Mouse (Mus musculus) embryonic facial prominence, embryonic 14.5 days (tissue): ENCODE measurements around the gene Lnx1. TPM values are rescaled to one million over a fixed set of nuclear protein-coding genes. Genes with fewer than 3 reads are reported as not detected.

ENCODE experiments used
- ATAC-seq: fragments of 200-750 bp; cut with Nextera tagmentation; 2 replicates; pipeline ENCODE4 v1.8.0; 2017; ENCODE audit warnings: low read depth, moderate number of reproducible peaks, moderate TSS enrichment
- DNase-seq: peaks from one replicate; pipeline ENCODE4 v3.0.0-alpha.2; 2015; ENCODE audit warnings: low spot score
- H3K27ac ChIP-seq: fragments of 300-500 bp; sonication (generic); replicated peaks from 2 replicates; pipeline ENCODE4 v1.5.1; 2014; ENCODE audit warnings: low read depth, mild to moderate bottlenecking, low read length, moderate library complexity
- H3K27me3 ChIP-seq: fragments of 300-500 bp; sonication (generic); replicated peaks from 2 replicates; pipeline ENCODE4 v1.6.1; 2014; ENCODE audit warnings: low read length; ENCODE audit not compliant: control insufficient read depth, insufficient read depth
- H3K36me3 ChIP-seq: fragments of 300-500 bp; sonication (generic); 2 replicates; pipeline ENCODE4 v1.6.1; 2014; ENCODE audit warnings: low read length, mixed read lengths; ENCODE audit not compliant: control insufficient read depth, insufficient read depth
- H3K4me1 ChIP-seq: fragments of 300-500 bp; sonication (generic); 2 replicates; pipeline ENCODE4 v1.6.1; 2014; ENCODE audit warnings: antibody characterized with exemption, low read length; ENCODE audit not compliant: control insufficient read depth, insufficient read depth
- H3K4me2 ChIP-seq: fragments of 300-500 bp; sonication (generic); 2 replicates; pipeline ENCODE4 v1.6.1; 2014; ENCODE audit warnings: low read depth, mild to moderate bottlenecking, low read length, moderate library complexity, mixed read lengths
- H3K4me3 ChIP-seq: fragments of 300-500 bp; sonication (generic); 2 replicates; pipeline ENCODE4 v1.5.1; 2014; ENCODE audit warnings: low read depth, mild to moderate bottlenecking, low read length
- H3K9ac ChIP-seq: fragments of 300-500 bp; sonication (generic); 2 replicates; pipeline ENCODE4 v1.6.1; 2014; ENCODE audit warnings: low read depth, mild to moderate bottlenecking, low read length, moderate library complexity, mixed read lengths
- H3K9me3 ChIP-seq: fragments of 300-500 bp; sonication (generic); 2 replicates; pipeline ENCODE4 v1.6.1; 2016; ENCODE audit warnings: low read length; ENCODE audit not compliant: control insufficient read depth
- WGBS: fragments of 180-500 bp; shearing (Covaris S2); extraction: QIAGEN DNeasy Blood & Tissue Kit; methylation state at CpG from one replicate; pipeline ENCODE4 v1.1.7; 2014; 5-methylcytosine and 5-hydroxymethylcytosine counted together
- polyA plus RNA-seq: library from polyadenylated mRNA; unstranded; fragments of >200 nt; fragmentation: Nextera tagmentation; extraction: Ambion mirVana; gene quantifications from 2 replicates; pipeline ENCODE4 v1.2.1, GENCODE M21; 2014

Gene Lnx1
- polyA plus RNA-seq, 1 experiment from 2014 or later = 2.4 TPM

- Histone ChIP-seq H3K4me2 (no peak overlapping the region), H3K4me3 (no peak overlapping the region), H3K36me3 (no peaks in the 10 kb centered on the region), H3K9me3 (no peaks in the 10 kb centered on the region), H3K27me3 (no peaks in the 10 kb centered on the region), H3K9ac (no peak overlapping the region), H3K27ac (no peak overlapping the region), H3K4me1 (peaks cover 5% of the 10 kb centered on the region; the same call in 1 of the 2 replicates)
- WGBS = 92% methylated on average over 6 of the region's 6 CpGs
- ATAC-seq (no peak), DNase-seq (no peak)
These were observed 10.2 kb downstream of the Lnx1 start for GRCm38 (mm10) chr5:74692411-74693090.

DNA sequence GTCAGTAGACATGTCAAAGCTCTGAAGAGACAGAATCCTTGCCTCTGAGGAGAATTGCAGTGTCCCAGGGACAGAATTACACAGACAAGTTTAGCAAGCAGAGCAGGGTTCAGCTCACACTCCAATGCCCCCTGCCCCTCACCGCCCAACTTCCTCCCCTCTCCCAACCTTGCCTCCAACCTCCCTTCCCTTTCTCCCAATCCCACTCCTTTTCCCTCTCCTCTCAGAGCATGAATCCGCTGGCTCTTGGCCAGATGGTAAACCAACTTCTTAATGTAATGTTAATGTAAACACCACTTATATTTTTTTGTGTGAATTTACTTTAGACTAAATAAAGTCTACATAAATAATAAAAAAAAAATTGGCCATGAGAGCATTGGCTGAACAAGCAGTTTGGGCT, 13.9 kb downstream of the Lnx1 start:
- ATAC-seq (no peak), DNase-seq (peak; percentile 35)
- Histone ChIP-seq H3K9ac (no peak overlapping the region), H3K36me3 (no peaks in the 10 kb centered on the region), H3K4me3 (no peak overlapping the region), H3K4me2 (no peak overlapping the region), H3K27ac (no peak overlapping the region), H3K27me3 (no peaks in the 10 kb centered on the region), H3K4me1 (no peaks in the 10 kb centered on the region; the same call in 1 of the 2 replicates), H3K9me3 (no peaks in the 10 kb centered on the region)
- WGBS = 63% methylated on average over 2 of the region's 2 CpGs

DNA sequence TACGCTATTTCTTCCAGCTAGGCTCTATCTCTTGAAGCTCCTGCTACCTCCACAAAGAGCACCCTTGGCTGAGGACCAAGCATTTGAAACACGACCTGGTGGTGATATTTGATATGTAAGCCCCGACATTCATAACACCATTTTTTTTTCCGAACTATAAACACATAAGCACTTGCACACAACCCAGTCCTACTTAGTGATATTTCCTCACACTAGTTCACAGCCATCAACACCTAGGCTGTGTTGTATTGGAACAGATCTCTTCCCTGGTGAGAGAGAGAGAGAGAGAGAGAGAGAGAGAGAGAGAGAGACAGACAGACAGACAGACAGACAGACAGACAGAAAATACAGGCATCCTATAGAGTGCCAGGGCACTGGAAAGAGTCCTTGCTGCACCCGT, 17.8 kb downstream of the Lnx1 start:
- DNase-seq = no peak
- Histone ChIP-seq H3K4me1 (no peaks in the 10 kb centered on the region; the same call in 1 of the 2 replicates), H3K4me3 (no peak overlapping the region), H3K36me3 (no peaks in the 10 kb centered on the region), H3K27me3 (no peaks in the 10 kb centered on the region), H3K27ac (no peak overlapping the region), H3K9me3 (no peaks in the 10 kb centered on the region), H3K4me2 (no peak overlapping the region), H3K9ac (no peak overlapping the region)
- WGBS = 58% methylated on average over 5 of the region's 5 CpGs
- no peak for ATAC-seq

DNA sequence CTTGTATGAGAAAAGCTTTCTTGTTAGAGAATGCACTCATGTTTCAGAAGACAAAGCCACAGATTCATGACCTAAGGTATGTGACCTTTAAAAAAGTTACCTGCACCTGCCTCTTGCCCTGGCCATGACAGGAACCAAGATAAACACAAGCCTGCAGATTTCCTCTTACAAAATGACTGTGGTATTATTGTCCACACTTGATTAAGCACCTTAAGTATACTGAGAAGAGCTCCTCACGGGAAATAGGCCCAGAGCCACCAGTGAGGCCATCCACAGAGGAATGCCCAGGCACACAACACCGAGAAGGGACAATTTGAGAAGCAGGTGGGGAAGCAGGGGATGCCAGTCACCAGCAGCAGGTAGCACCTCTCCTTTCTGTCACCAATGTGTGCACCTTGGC, 18.9 kb downstream of the Lnx1 start:
- ATAC-seq (no peak), DNase-seq (no peak)
- WGBS = 73% methylated on average over 2 of the region's 2 CpGs
- Histone ChIP-seq H3K9me3 (no peaks in the 10 kb centered on the region), H3K4me3 (no peak overlapping the region), H3K36me3 (no peaks in the 10 kb centered on the region), H3K9ac (no peak overlapping the region), H3K4me2 (no peak overlapping the region), H3K27me3 (no peaks in the 10 kb centered on the region), H3K4me1 (no peaks in the 10 kb centered on the region; the same call in 1 of the 2 replicates), H3K27ac (no peak overlapping the region)

- Histone ChIP-seq H3K9me3 (no peaks in the 10 kb centered on the region), H3K4me1 (peaks cover 4% of the 10 kb centered on the region; the same call in 1 of the 2 replicates), H3K4me2 (no peak overlapping the region), H3K4me3 (no peak overlapping the region), H3K36me3 (no peaks in the 10 kb centered on the region), H3K27me3 (no peaks in the 10 kb centered on the region), H3K9ac (no peak overlapping the region), H3K27ac (no peak overlapping the region)
- ATAC-seq = no peak
- 100% methylated on average over 1 of the region's 1 CpGs for WGBS
- no peak for DNase-seq
These were observed 20.0 kb downstream of the Lnx1 start for GRCm38 (mm10) chr5:74682735-74683134.

- Histone ChIP-seq H3K4me3 (no peak overlapping the region), H3K4me2 (no peak overlapping the region), H3K27ac (no peak overlapping the region), H3K36me3 (no peaks in the 10 kb centered on the region), H3K4me1 (peaks cover 9% of the 10 kb centered on the region; the same call in 1 of the 2 replicates), H3K27me3 (no peaks in the 10 kb centered on the region), H3K9me3 (no peaks in the 10 kb centered on the region), H3K9ac (no peak overlapping the region)
- DNase-seq (no peak), ATAC-seq (no peak)
- WGBS = 82% methylated on average over 7 of the region's 7 CpGs
These were observed 23.1 kb downstream of the Lnx1 start for GRCm38 (mm10) chr5:74679631-74680030.

- no peak for ATAC-seq
- Histone ChIP-seq H3K27ac (no peak overlapping the region), H3K36me3 (no peaks in the 10 kb centered on the region), H3K9ac (no peak overlapping the region), H3K4me3 (no peak overlapping the region), H3K9me3 (no peaks in the 10 kb centered on the region), H3K27me3 (no peaks in the 10 kb centered on the region), H3K4me1 (peaks cover 9% of the 10 kb centered on the region; the same call in 1 of the 2 replicates), H3K4me2 (no peak overlapping the region)
- WGBS = 76% methylated on average over 5 of the region's 5 CpGs
- no peak for DNase-seq
These were observed 24.0 kb downstream of the Lnx1 start for GRCm38 (mm10) chr5:74678693-74679092.

GRCm38 (mm10) chr5:74677399-74678338, 25.0 kb downstream of the Lnx1 start:
- H3K36me3 ChIP-seq = no peaks in the 10 kb centered on the region
- H3K27ac ChIP-seq = peak overlapping the region; percentile 67; the same call in 1 of the 2 replicates
- peak; percentile 70; the same call in 1 of the 2 replicates for ATAC-seq
- H3K9me3 ChIP-seq = no peaks in the 10 kb centered on the region
- H3K4me3 ChIP-seq = no peak overlapping the region
- 55% methylated on average over 19 of the region's 19 CpGs for WGBS
- H3K9ac ChIP-seq = peak overlapping the region; percentile 25; the same call in 1 of the 2 replicates
- H3K27me3 ChIP-seq = no peaks in the 10 kb centered on the region
- peak; percentile 27 for DNase-seq
- H3K4me2 ChIP-seq = no peak overlapping the region
- H3K4me1 ChIP-seq = peaks cover 9% of the 10 kb centered on the region; the same call in 1 of the 2 replicates
